Mouse (Mus musculus) G1E (cell line): ENCODE measurements around the gene Best1.

Experiments
- CTCF ChIP-seq: IDR thresholded peaks from 2 replicates; pipeline ENCODE4 v1.5.1; 2012; ENCODE audit warnings: low read depth, low read length, inconsistent platforms, mixed read lengths
- GATA2 ChIP-seq: IDR thresholded peaks from 2 replicates; pipeline ENCODE4 v1.6.1; 2012; ENCODE audit warnings: low read depth, low read length, inconsistent platforms, borderline replicate concordance
- POLR2AphosphoS5 ChIP-seq: IDR thresholded peaks from 2 replicates; pipeline ENCODE4 v1.6.1; 2012; ENCODE audit warnings: low read depth, low read length, inconsistent platforms; ENCODE audit not compliant: insufficient replicate concordance

- TF ChIP-seq POLR2AphosphoS5 (no peak), GATA2 (no peak), CTCF (no peak)
These were observed 17.9 kb upstream of the Best1 start for GRCm38 (mm10) chr19:10019214-10019760.
